Mouse (Mus musculus): ENCODE data around the gene Chp2. TPM values are rescaled to one million over a fixed set of nuclear protein-coding genes. Genes with fewer than 3 reads are reported as not detected.
A peak's percentile ranks its signal among the peaks of the same experiment; 100 is the strongest.
"Not testable (repeated sequence)": the region's sequence is repeated elsewhere in the genome, so short reads cannot be mapped to it uniquely, and the experiment has no call there.

The Chp2 gene
- polyA plus RNA-seq, 1 experiment from 2014 or later: not detected

DNA sequence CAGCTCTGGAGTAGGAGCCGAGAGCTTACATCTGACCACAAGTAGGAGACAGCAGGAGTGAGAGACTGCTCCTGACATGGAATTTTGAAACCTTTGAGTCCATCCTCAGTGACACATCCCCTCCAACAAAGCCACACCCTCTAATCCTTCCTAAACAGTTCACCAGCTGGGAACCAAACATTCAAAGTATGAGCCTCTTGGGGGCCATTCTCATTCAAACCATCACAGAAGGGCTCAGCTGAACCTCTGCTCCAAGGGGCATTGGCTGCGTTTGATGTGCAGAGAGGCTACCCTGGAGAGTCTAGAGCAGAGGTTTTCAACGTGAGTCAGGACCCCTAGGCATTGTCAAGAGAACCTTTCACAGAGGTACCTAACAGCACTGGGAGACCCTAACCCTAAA lies 10.0 kb downstream of the Chp2 start:
- DNase-seq (ENCODE audit: low spot score) (no peak), ATAC-seq (ENCODE audit: insufficient number of reproducible peaks, low FRiP score, low TSS enrichment, low read depth) (no peak)
- H3K4me3 ChIP-seq (ENCODE audit: low read depth, low read length): no peak overlapping the region
- H3K9ac ChIP-seq (ENCODE audit: low read length): no peak overlapping the region
- no peak overlapping the region for H3K27ac ChIP-seq (replicated peaks; ENCODE audit: low read depth, low read length)
- H3K27me3 ChIP-seq (ENCODE audit: control insufficient read depth, insufficient read depth, low read length): no peaks in the 10 kb centered on the region
- no peak overlapping the region for H3K4me2 ChIP-seq (ENCODE audit: low read depth, severe bottlenecking)
- H3K9me3 ChIP-seq (ENCODE audit: control insufficient read depth, low read length): no peaks in the 10 kb centered on the region
- 56% methylated on average over 3 of the region's 3 CpGs for WGBS
- no peaks in the 10 kb centered on the region for H3K4me1 ChIP-seq (ENCODE audit: control insufficient read depth, insufficient read depth, low read length)
- H3K36me3 ChIP-seq (ENCODE audit: control insufficient read depth, insufficient read depth, low read length): no peaks in the 10 kb centered on the region

DNA sequence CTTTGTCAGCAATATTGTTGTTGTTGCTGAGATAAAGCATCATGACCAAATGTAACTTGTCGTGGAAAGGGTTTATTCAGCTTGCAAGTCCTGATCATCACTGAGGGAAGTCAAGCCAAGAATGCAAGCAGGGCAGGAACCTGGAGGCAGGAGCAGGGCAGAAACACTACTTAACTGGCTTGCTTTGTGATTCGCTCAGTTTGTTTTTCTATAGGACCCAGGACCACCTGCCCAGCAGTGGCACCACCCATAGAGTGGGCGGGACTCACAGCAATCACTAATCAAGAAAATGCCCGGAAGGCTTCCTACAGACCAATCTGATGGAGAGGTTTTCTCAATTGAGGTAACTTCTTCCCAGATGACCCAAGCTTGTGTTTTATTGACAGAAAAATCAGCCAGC lies 10.6 kb downstream of the Chp2 start:
- H3K36me3 ChIP-seq (ENCODE audit: control insufficient read depth, insufficient read depth, low read length): no peaks in the 10 kb centered on the region
- no peak overlapping the region for H3K27ac ChIP-seq (replicated peaks; ENCODE audit: low read depth, low read length)
- no peak overlapping the region for H3K9ac ChIP-seq (ENCODE audit: low read length)
- WGBS: 72% methylated on average over 4 of the region's 4 CpGs
- no peaks in the 10 kb centered on the region for H3K4me1 ChIP-seq (ENCODE audit: control insufficient read depth, insufficient read depth, low read length)
- no peak for DNase-seq (ENCODE audit: low spot score)
- H3K4me3 ChIP-seq (ENCODE audit: low read depth, low read length): no peak overlapping the region
- H3K27me3 ChIP-seq (ENCODE audit: control insufficient read depth, insufficient read depth, low read length): no peaks in the 10 kb centered on the region
- H3K9me3 ChIP-seq (ENCODE audit: control insufficient read depth, low read length): no peaks in the 10 kb centered on the region
- ATAC-seq (ENCODE audit: insufficient number of reproducible peaks, low FRiP score, low TSS enrichment, low read depth): no peak
- no peak overlapping the region for H3K4me2 ChIP-seq (ENCODE audit: low read depth, severe bottlenecking)

DNA sequence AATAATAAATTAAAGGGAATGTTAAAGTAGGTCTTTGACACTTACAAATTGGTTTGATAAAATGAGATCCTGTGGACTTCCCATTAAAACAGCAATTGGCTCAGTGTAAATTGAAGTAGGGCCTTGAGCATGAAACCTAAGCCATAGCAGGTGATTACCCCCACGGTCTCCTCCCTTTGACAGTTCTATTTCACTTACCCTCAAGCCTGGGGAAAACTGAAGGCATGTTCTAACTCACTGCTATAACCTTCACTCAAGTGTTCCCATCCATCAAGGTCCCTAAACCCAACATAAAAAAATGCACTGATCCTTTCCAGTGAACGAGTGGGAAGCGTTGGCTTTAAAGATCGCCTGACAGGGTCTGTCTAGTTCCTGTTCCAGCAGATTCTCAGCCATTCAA lies 11.6 kb downstream of the Chp2 start:
- H3K27ac ChIP-seq (replicated peaks; ENCODE audit: low read depth, low read length): no peak overlapping the region

DNA sequence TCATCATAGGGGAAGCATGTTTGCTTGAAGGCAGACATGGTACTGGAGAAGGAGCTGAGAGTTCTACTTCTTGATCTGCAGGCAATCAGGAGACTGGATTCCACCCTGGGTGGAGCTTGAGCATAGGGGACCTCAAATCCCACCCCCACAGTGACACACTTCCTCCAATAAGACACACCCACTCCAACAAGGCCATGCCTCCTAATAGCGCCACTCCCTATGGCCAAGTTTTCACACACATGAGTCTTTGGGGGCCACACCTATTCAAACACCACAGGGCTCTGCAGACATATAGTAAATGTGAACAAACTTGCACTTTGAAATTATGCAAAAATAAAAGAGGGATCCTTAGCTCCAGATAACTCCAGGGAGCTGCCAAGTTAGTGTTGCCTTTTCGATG lies 19.6 kb downstream of the Chp2 start:
- Histone ChIP-seq H3K9ac (ENCODE audit: low read length) (no peak overlapping the region), H3K9me3 (ENCODE audit: control insufficient read depth, low read length) (no peaks in the 10 kb centered on the region), H3K36me3 (ENCODE audit: control insufficient read depth, insufficient read depth, low read length) (no peaks in the 10 kb centered on the region), H3K4me3 (ENCODE audit: low read depth, low read length) (no peak overlapping the region), H3K27me3 (ENCODE audit: control insufficient read depth, insufficient read depth, low read length) (no peaks in the 10 kb centered on the region), H3K4me2 (ENCODE audit: low read depth, severe bottlenecking) (no peak overlapping the region), H3K27ac (replicated peaks; ENCODE audit: low read depth, low read length) (no peak overlapping the region), H3K4me1 (ENCODE audit: control insufficient read depth, insufficient read depth, low read length) (no peaks in the 10 kb centered on the region)
- DNase-seq (ENCODE audit: low spot score) (no peak), ATAC-seq (ENCODE audit: insufficient number of reproducible peaks, low FRiP score, low TSS enrichment, low read depth) (no peak)
- 92% methylated on average over 2 of the region's 2 CpGs for WGBS

More for the DNA sequence above, 11.6 kb downstream of the Chp2 start:
- no peaks in the 10 kb centered on the region for H3K27me3 ChIP-seq (ENCODE audit: control insufficient read depth, insufficient read depth, low read length)
- H3K9me3 ChIP-seq (ENCODE audit: control insufficient read depth, low read length): no peaks in the 10 kb centered on the region
- WGBS: 72% methylated on average over 4 of the region's 4 CpGs
- no peak overlapping the region for H3K4me3 ChIP-seq (ENCODE audit: low read depth, low read length)
- DNase-seq (ENCODE audit: low spot score) (no peak), ATAC-seq (ENCODE audit: insufficient number of reproducible peaks, low FRiP score, low TSS enrichment, low read depth) (no peak)
- no peaks in the 10 kb centered on the region for H3K36me3 ChIP-seq (ENCODE audit: control insufficient read depth, insufficient read depth, low read length)
- H3K4me1 ChIP-seq (ENCODE audit: control insufficient read depth, insufficient read depth, low read length): no peaks in the 10 kb centered on the region
- H3K4me2 ChIP-seq (ENCODE audit: low read depth, severe bottlenecking): no peak overlapping the region
- H3K9ac ChIP-seq (ENCODE audit: low read length): no peak overlapping the region

DNA sequence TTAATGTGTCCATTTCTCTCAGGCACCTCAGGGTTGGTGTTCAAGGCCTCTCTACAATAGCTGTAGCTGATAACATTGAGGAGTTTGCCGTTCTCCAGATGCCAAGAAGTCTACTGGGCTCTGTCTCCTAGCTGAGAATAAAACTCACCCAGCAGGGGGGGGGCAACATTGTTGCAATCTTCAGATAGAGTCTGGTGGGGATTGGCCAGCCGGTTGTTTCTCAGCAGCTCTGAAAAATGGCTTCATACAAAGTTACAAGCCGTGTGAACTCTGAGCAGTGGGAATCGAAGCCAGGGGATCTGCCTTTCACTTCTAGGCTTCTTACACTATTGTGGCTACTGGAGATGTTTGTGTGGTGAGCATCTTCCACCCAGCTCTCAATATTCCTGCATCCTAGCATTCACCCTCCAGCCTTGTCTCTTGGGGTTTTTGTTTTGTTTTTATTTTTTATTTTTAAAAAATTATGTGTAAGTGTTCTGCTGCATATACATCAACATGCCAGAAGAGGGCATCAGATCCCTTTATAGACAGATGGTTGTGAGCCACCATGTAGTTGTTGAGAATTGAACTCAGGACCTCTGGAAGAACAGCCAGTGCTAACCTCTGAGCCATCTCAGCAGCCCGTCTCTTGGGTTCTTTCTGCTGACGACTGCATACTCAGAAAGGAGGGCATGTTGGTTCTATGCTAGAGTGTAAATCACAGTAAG lies 21.3 kb downstream of the Chp2 start:
- no peak overlapping the region for H3K4me2 ChIP-seq (ENCODE audit: low read depth, severe bottlenecking)
- 84% methylated on average over 6 of the region's 6 CpGs for WGBS
- no peak for DNase-seq (ENCODE audit: low spot score)
- no peaks in the 10 kb centered on the region for H3K9me3 ChIP-seq (ENCODE audit: control insufficient read depth, low read length)
- H3K4me3 ChIP-seq (ENCODE audit: low read depth, low read length): no peak overlapping the region
- no peaks in the 10 kb centered on the region for H3K36me3 ChIP-seq (ENCODE audit: control insufficient read depth, insufficient read depth, low read length)
- ATAC-seq (ENCODE audit: insufficient number of reproducible peaks, low FRiP score, low TSS enrichment, low read depth): no peak
- no peaks in the 10 kb centered on the region for H3K27me3 ChIP-seq (ENCODE audit: control insufficient read depth, insufficient read depth, low read length)
- H3K9ac ChIP-seq (ENCODE audit: low read length): no peak overlapping the region
- H3K4me1 ChIP-seq (ENCODE audit: control insufficient read depth, insufficient read depth, low read length): no peaks in the 10 kb centered on the region
- H3K27ac ChIP-seq (replicated peaks; ENCODE audit: low read depth, low read length): no peak overlapping the region

DNA sequence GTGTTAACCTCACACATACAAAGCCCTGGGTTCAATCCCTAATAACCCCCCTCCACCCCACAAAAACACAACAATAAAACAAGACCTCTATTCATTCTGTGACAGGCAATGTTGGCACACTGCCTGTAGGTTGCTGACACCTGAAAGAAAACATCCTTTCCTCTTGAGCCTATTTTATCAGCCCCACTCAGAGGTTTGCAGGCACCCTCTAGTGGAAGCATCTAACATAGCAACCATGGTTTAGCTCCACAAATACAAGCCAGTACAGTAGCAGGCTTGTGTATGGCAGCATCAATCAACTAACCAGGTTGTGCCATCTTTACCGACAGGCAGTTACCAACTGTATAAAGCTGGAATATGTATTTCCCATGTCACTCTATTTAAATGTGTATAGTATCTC lies 23.0 kb downstream of the Chp2 start:
- Histone ChIP-seq H3K4me2 (ENCODE audit: low read depth, severe bottlenecking) (no peak overlapping the region), H3K9me3 (ENCODE audit: control insufficient read depth, low read length) (no peaks in the 10 kb centered on the region), H3K4me1 (ENCODE audit: control insufficient read depth, insufficient read depth, low read length) (no peaks in the 10 kb centered on the region), H3K9ac (ENCODE audit: low read length) (no peak overlapping the region), H3K36me3 (ENCODE audit: control insufficient read depth, insufficient read depth, low read length) (no peaks in the 10 kb centered on the region), H3K27ac (replicated peaks; ENCODE audit: low read depth, low read length) (no peak overlapping the region), H3K27me3 (ENCODE audit: control insufficient read depth, insufficient read depth, low read length) (no peaks in the 10 kb centered on the region), H3K4me3 (ENCODE audit: low read depth, low read length) (no peak overlapping the region)
- DNase-seq (ENCODE audit: low spot score) (peak; percentile 30), ATAC-seq (ENCODE audit: insufficient number of reproducible peaks, low FRiP score, low TSS enrichment, low read depth) (no peak)
- 68% methylated on average over 1 of the region's 1 CpGs for WGBS

DNA sequence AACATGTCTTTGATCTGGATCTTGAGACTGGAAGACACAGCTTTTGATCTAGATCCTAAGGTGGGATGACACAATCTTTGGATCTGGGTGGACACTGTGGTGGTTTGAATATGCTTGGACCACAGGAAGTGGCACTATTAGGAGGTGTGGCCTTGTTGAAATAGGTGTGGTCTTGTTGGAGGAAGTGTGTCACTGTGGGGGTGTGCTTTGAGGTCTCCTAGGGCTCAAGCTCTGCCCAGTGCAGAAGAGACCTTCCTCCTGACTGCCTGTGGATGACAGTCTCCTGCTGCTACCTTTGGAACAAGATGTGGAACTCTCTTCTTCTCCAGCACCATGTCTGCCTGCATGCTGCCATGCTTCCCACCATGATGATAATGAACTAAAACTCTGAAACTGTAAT lies 23.4 kb downstream of the Chp2 start:
- not testable (repeated sequence) for H3K4me3 ChIP-seq (ENCODE audit: low read depth, low read length); H3K9ac ChIP-seq (ENCODE audit: low read length); H3K4me1 ChIP-seq (ENCODE audit: control insufficient read depth, insufficient read depth, low read length); H3K9me3 ChIP-seq (ENCODE audit: control insufficient read depth, low read length); H3K27me3 ChIP-seq (ENCODE audit: control insufficient read depth, insufficient read depth, low read length); DNase-seq (ENCODE audit: low spot score); H3K4me2 ChIP-seq (ENCODE audit: low read depth, severe bottlenecking); H3K27ac ChIP-seq (replicated peaks; ENCODE audit: low read depth, low read length); ATAC-seq (ENCODE audit: insufficient number of reproducible peaks, low FRiP score, low TSS enrichment, low read depth); H3K36me3 ChIP-seq (ENCODE audit: control insufficient read depth, insufficient read depth, low read length)

DNA sequence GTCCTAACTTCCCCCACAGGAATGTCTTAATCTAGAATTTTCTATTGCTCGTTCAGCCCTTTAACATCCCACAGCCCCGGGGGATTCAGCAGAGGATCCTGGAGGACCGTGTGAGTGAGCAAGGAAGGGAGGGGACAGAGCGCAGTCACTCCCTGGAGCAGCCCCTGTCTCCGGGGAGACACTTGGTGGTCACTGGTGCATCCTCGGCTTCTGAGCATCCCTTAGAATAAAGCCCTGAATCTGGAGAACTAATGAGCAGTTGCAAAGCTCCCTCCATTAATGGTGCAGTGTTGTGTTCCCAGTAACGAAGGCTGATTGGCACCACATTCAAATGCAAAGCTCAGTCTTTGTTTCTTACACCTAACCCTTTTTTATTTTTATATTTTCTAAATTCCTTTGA lies 24.9 kb downstream of the Chp2 start:
- no peak for ATAC-seq (ENCODE audit: insufficient number of reproducible peaks, low FRiP score, low TSS enrichment, low read depth)
- no peak overlapping the region for H3K27ac ChIP-seq (replicated peaks; ENCODE audit: low read depth, low read length)
- WGBS: 60% methylated on average over 7 of the region's 7 CpGs

DNA sequence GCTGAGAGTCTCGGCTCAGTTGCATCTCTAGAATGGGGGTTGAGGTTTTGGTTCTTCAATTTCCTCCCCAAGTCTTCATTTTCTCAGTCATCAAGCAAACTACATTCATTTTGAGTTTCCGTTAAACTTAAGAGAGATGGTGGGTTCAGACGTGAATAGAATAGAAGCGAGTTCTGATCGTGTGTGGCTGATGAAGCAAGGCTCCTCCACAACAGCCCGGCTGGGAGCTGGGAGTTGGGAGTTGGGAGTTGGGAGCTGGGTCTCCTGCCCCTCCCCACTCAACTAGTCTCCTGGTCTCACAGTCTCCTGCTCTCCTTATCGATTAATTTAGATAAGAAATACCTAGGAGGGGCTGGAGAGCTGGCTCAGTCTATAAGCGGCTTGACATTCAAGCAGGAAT lies 25.3 kb downstream of the Chp2 start:
- WGBS: 75% methylated on average over 8 of the region's 8 CpGs
- ATAC-seq (ENCODE audit: insufficient number of reproducible peaks, low FRiP score, low TSS enrichment, low read depth): no peak
- no peak overlapping the region for H3K27ac ChIP-seq (replicated peaks; ENCODE audit: low read depth, low read length)
- H3K4me3 ChIP-seq (ENCODE audit: low read depth, low read length): no peak overlapping the region
- H3K36me3 ChIP-seq (ENCODE audit: control insufficient read depth, insufficient read depth, low read length): no peaks in the 10 kb centered on the region
- no peak overlapping the region for H3K9ac ChIP-seq (ENCODE audit: low read length)
- no peaks in the 10 kb centered on the region for H3K4me1 ChIP-seq (ENCODE audit: control insufficient read depth, insufficient read depth, low read length)
- H3K27me3 ChIP-seq (ENCODE audit: control insufficient read depth, insufficient read depth, low read length): no peaks in the 10 kb centered on the region
- DNase-seq (ENCODE audit: low spot score): no peak
- no peak overlapping the region for H3K4me2 ChIP-seq (ENCODE audit: low read depth, severe bottlenecking)
- no peaks in the 10 kb centered on the region for H3K9me3 ChIP-seq (ENCODE audit: control insufficient read depth, low read length)

More for the DNA sequence above, 24.9 kb downstream of the Chp2 start:
- Histone ChIP-seq H3K4me1 (ENCODE audit: control insufficient read depth, insufficient read depth, low read length) (no peaks in the 10 kb centered on the region), H3K9me3 (ENCODE audit: control insufficient read depth, low read length) (no peaks in the 10 kb centered on the region), H3K36me3 (ENCODE audit: control insufficient read depth, insufficient read depth, low read length) (no peaks in the 10 kb centered on the region), H3K4me3 (ENCODE audit: low read depth, low read length) (no peak overlapping the region), H3K27me3 (ENCODE audit: control insufficient read depth, insufficient read depth, low read length) (no peaks in the 10 kb centered on the region), H3K9ac (ENCODE audit: low read length) (no peak overlapping the region), H3K4me2 (ENCODE audit: low read depth, severe bottlenecking) (no peak overlapping the region)
- no peak for DNase-seq (ENCODE audit: low spot score)

Data from limb, embryonic 11.5 days (tissue).